Comparison of ENCODE assay signal across 27 mouse cellular contexts in the genomic region with DNA sequence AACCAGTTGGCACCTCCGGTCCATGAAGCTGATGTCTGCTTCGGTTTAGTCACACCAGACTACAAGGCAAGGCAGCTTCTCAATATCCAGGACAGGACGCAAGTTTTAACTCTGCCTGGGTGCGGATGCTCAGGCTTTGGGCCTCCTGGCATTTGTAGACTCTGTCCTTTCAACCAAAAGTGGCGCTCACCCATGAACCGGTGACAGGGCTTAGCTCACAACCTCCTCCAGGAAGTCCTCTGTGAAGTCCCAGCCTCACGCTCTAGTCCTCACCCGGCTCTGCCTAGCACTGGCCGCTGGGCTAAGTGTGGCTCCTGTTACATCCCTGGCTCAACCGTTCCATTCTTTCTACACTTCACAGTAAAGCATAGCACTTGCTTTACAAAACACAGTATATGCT. TPM values are rescaled to one million over a fixed set of nuclear protein-coding genes. Genes with fewer than 3 reads are reported as not detected.
DNase-seq lines count a peak whose midpoint lies in the region; ATAC-seq and TF ChIP-seq lines count a peak whose summit lies in the region.
"Had no signal": no experiment of that assay in that cellular context is flagged by ENCODE, and none has a peak within 500 bp of the region (broad histone marks: within the 10 kb centered on the region; RNA-seq: fewer than 3 reads in every experiment).

No protein-coding gene starts in this region.

- WGBS in heart, embryonic 12.5 days, result 59% methylated on average over 10 of the region's 10 CpGs
- WGBS in intestine, postnatal 0 days, result 88% methylated on average over 10 of the region's 10 CpGs
- 89% methylated on average over 10 of the region's 10 CpGs for WGBS in intestine, embryonic 16.5 days
- 81% methylated on average over 10 of the region's 10 CpGs for WGBS in stomach, postnatal 0 days

- H3K27me3 ChIP-seq in heart, embryonic 12.5 days (replicated peaks), result no peaks in the 10 kb centered on the region
- no peaks in the 10 kb centered on the region for H3K27me3 ChIP-seq in intestine, postnatal 0 days (replicated peaks; ENCODE audit: control insufficient read depth, insufficient read depth, low read length)
- H3K27me3 ChIP-seq in intestine, embryonic 16.5 days (replicated peaks; ENCODE audit: control insufficient read depth, insufficient read depth, low read length), result no peaks in the 10 kb centered on the region
- H3K27me3 ChIP-seq in stomach, postnatal 0 days (ENCODE audit: control insufficient read depth, insufficient read depth, low read length), result no peaks in the 10 kb centered on the region
- H3K27me3 ChIP-seq: embryonic facial prominence, embryonic 12.5 days; midbrain, embryonic 15.5 days had no signal

- peak overlapping the region; percentile 93 for H3K27ac ChIP-seq in gastrocnemius, adult 2 months
- H3K27ac ChIP-seq in heart, embryonic 12.5 days (ENCODE audit: poor library complexity, severe bottlenecking), result peak overlapping the region; percentile 97
- no peak overlapping the region for H3K27ac ChIP-seq in intestine, postnatal 0 days (ENCODE audit: low read depth, low read length)
- no peak overlapping the region for H3K27ac ChIP-seq in intestine, embryonic 16.5 days (ENCODE audit: low read length)
- H3K27ac ChIP-seq in stomach, postnatal 0 days (replicated peaks), result 0 out of 2 replicates have a peak overlapping the region, but pooled peaks have one; percentile 41
- H3K27ac ChIP-seq: embryonic facial prominence, embryonic 12.5 days; liver, embryonic 14.5 days; midbrain, embryonic 10.5 days; midbrain, embryonic 15.5 days had no signal

- H3K9ac ChIP-seq in heart, embryonic 12.5 days, result peak overlapping the region; percentile 97
- H3K9ac ChIP-seq in intestine, postnatal 0 days (ENCODE audit: low read depth, low read length), result no peak overlapping the region
- no peak overlapping the region for H3K9ac ChIP-seq in intestine, embryonic 16.5 days (ENCODE audit: low read depth, low read length)
- no peak overlapping the region for H3K9ac ChIP-seq in stomach, postnatal 0 days (ENCODE audit: low read length)
- H3K9ac ChIP-seq: embryonic facial prominence, embryonic 12.5 days; liver, embryonic 14.5 days; midbrain, embryonic 15.5 days had no signal

- no peak for TF ChIP-seq CTCF in gastrocnemius, adult 2 months (IDR thresholded peaks at IDR 0.05)
- no peak for TF ChIP-seq CTCF in intestine, postnatal 0 days (IDR thresholded peaks at IDR 0.05; ENCODE audit: low read depth)
- TF ChIP-seq CTCF in stomach, postnatal 0 days (IDR thresholded peaks at IDR 0.05; ENCODE audit: low read depth), result no peak

- no peak for TF ChIP-seq EP300 in stomach, postnatal 0 days (optimal IDR thresholded peaks at IDR 0.05)

- H3K4me1 ChIP-seq in heart, embryonic 12.5 days (replicated peaks), result peaks cover 27% of the 10 kb centered on the region
- no peaks in the 10 kb centered on the region for H3K4me1 ChIP-seq in intestine, postnatal 0 days (replicated peaks; ENCODE audit: control insufficient read depth, insufficient read depth, low read length)
- no peaks in the 10 kb centered on the region for H3K4me1 ChIP-seq in intestine, embryonic 16.5 days (ENCODE audit: control insufficient read depth, insufficient read depth, low read length)
- H3K4me1 ChIP-seq in stomach, postnatal 0 days (replicated peaks; ENCODE audit: control insufficient read depth, insufficient read depth), result no peaks in the 10 kb centered on the region
- H3K4me1 ChIP-seq: midbrain, embryonic 15.5 days had no signal

- H3K4me3 ChIP-seq in gastrocnemius, adult 2 months, result peak overlapping the region; percentile 86
- H3K4me3 ChIP-seq in heart, embryonic 12.5 days, result peak overlapping the region; percentile 79
- no peak overlapping the region for H3K4me3 ChIP-seq in intestine, postnatal 0 days (ENCODE audit: low read depth, low read length)
- H3K4me3 ChIP-seq in intestine, embryonic 16.5 days (ENCODE audit: low read length), result no peak overlapping the region
- H3K4me3 ChIP-seq in stomach, postnatal 0 days (ENCODE audit: low read depth, low read length), result peak overlapping the region; percentile 12; the same call in 1 of the 2 replicates
- H3K4me3 ChIP-seq: embryonic facial prominence, embryonic 12.5 days; midbrain, embryonic 10.5 days; midbrain, embryonic 15.5 days had no signal

- H3K4me2 ChIP-seq in heart, embryonic 12.5 days, result peak overlapping the region; percentile 71
- peak overlapping the region; percentile 9; the same call in 1 of the 2 replicates for H3K4me2 ChIP-seq in intestine, postnatal 0 days (replicated peaks; ENCODE audit: low read depth)
- no peak overlapping the region for H3K4me2 ChIP-seq in intestine, embryonic 16.5 days (ENCODE audit: low read depth, low read length)
- peak overlapping the region; percentile 50 for H3K4me2 ChIP-seq in stomach, postnatal 0 days (replicated peaks; ENCODE audit: low read depth)
- H3K4me2 ChIP-seq: embryonic facial prominence, embryonic 12.5 days; midbrain, embryonic 15.5 days had no signal

- H3K9me3 ChIP-seq in heart, embryonic 12.5 days (replicated peaks), result no peaks in the 10 kb centered on the region
- no peaks in the 10 kb centered on the region for H3K9me3 ChIP-seq in intestine, postnatal 0 days (ENCODE audit: control insufficient read depth)
- no peaks in the 10 kb centered on the region for H3K9me3 ChIP-seq in intestine, embryonic 16.5 days (ENCODE audit: control insufficient read depth, low read length)
- H3K9me3 ChIP-seq in stomach, postnatal 0 days (ENCODE audit: control insufficient read depth, low read length), result no peaks in the 10 kb centered on the region
- H3K9me3 ChIP-seq: embryonic facial prominence, embryonic 12.5 days; midbrain, embryonic 10.5 days; midbrain, embryonic 15.5 days had no signal

- intact Hi-C loops in gastrocnemius, adult 2 months (cut with DNase I), result no loop called here
- intact Hi-C loops in gastrocnemius, postnatal 36 days (cut with DNase I), result loop anchor here (10.0 kb wide), 1 partner anchor 468 kb away; no protein-coding TSS in a partner anchor

- peaks cover 27% of the 10 kb centered on the region for H3K36me3 ChIP-seq in heart, embryonic 12.5 days
- H3K36me3 ChIP-seq in intestine, postnatal 0 days (ENCODE audit: control insufficient read depth, insufficient read depth), result no peaks in the 10 kb centered on the region
- H3K36me3 ChIP-seq in intestine, embryonic 16.5 days (ENCODE audit: control insufficient read depth, insufficient read depth, low read length), result no peaks in the 10 kb centered on the region
- no peaks in the 10 kb centered on the region for H3K36me3 ChIP-seq in stomach, postnatal 0 days (ENCODE audit: control insufficient read depth, insufficient read depth, low read length)
- H3K36me3 ChIP-seq: embryonic facial prominence, embryonic 12.5 days; midbrain, embryonic 10.5 days; midbrain, embryonic 15.5 days had no signal

- peak; percentile 57 for DNase-seq in gastrocnemius, adult 2 months
- no peak for DNase-seq in gastrocnemius, postnatal 36 days
- no peak for DNase-seq in heart, adult 9 months (ENCODE audit: low spot score in 2 of 2)
- DNase-seq in stomach, postnatal 0 days (ENCODE audit: low spot score), result no peak
- DNase-seq in adrenal gland, adult 8-10 months, result no peak
- DNase-seq: adrenal gland, postnatal 10 days; cerebellum, adult 11 months; cerebellum, adult 9-10 months; embryo, embryonic 11 days; kidney, adult 11 months; kidney, postnatal 14 days; liver; lung, adult 2 months; right cerebral cortex, postnatal 25 days had no signal

- no peak for ATAC-seq in heart, embryonic 12.5 days (ENCODE audit: insufficient number of reproducible peaks, low FRiP score)
- no peak for ATAC-seq in intestine, postnatal 0 days
- no peak for ATAC-seq in intestine, embryonic 16.5 days
- ATAC-seq in stomach, postnatal 0 days (ENCODE audit: low FRiP score, low TSS enrichment), result no peak
- ATAC-seq: forebrain, embryonic 14.5 days; hindbrain, embryonic 16.5 days; midbrain, embryonic 15.5 days had no signal

RNA-seq across cellular contexts. Expression of a gene that starts 4.6 kb away (rescaled TPM):
- 100 to 1,000 TPM; 424 to 437 TPM for total RNA-seq in gastrocnemius, adult 2 months (2021)
- 100 to 1,000 TPM; 427 to 468 TPM for total RNA-seq in gastrocnemius, postnatal 36 days (2021)
- polyA plus RNA-seq in heart, embryonic 12.5 days (2016; fragmentation: Nextera tagmentation; extraction: Ambion mirVana), result 62.5 and 62.7 TPM in 2 replicates
- polyA plus RNA-seq in intestine, postnatal 0 days (2015; fragmentation: Nextera tagmentation; extraction: Ambion mirVana), result 9.8 and 10.0 TPM in 2 replicates
- 6.3 and 7.5 TPM in 2 replicates for polyA plus RNA-seq in intestine, embryonic 16.5 days (2015; fragmentation: Nextera tagmentation; extraction: Ambion mirVana)
- polyA plus RNA-seq in stomach, postnatal 0 days (2015; fragmentation: Nextera tagmentation; extraction: Ambion mirVana), result 13.6 and 13.9 TPM in 2 replicates
- 1 to 10 TPM; 3.7 to 7.1 (median 5.7) TPM for total RNA-seq in adrenal gland, adult 8-10 months (2022)
- total RNA-seq: CH12.LX; megakaryocyte progenitor cell, adult 5-6 weeks; neutrophil, adult 5-6 weeks had no signal

RNA-seq across cellular contexts. Expression of a gene that starts 31.3 kb away (rescaled TPM):
- 10 to 100 TPM; 32.4 to 38.2 TPM for total RNA-seq in gastrocnemius, adult 2 months (2021)
- total RNA-seq in gastrocnemius, postnatal 36 days (2021), result 10 to 100 TPM; 31.3 to 32.4 TPM
- 55.3 and 57.2 TPM in 2 replicates for polyA plus RNA-seq in heart, embryonic 12.5 days (2016; fragmentation: Nextera tagmentation; extraction: Ambion mirVana)
- 62.3 and 64.5 TPM in 2 replicates for polyA plus RNA-seq in intestine, postnatal 0 days (2015; fragmentation: Nextera tagmentation; extraction: Ambion mirVana)
- 79.4 and 85.8 TPM in 2 replicates for polyA plus RNA-seq in intestine, embryonic 16.5 days (2015; fragmentation: Nextera tagmentation; extraction: Ambion mirVana)
- 79.8 and 81.4 TPM in 2 replicates for polyA plus RNA-seq in stomach, postnatal 0 days (2015; fragmentation: Nextera tagmentation; extraction: Ambion mirVana)
- total RNA-seq in adrenal gland, adult 8-10 months (2022), result 10 to 100 TPM; 33.2 to 39.2 (median 38.5) TPM

RNA-seq across cellular contexts. Expression of a gene that starts 45.0 kb away (rescaled TPM):
- total RNA-seq in gastrocnemius, adult 2 months (2021), result not detected
- total RNA-seq in gastrocnemius, postnatal 36 days (2021), result not detected
- polyA plus RNA-seq in heart, embryonic 12.5 days (2016; fragmentation: Nextera tagmentation; extraction: Ambion mirVana), result 0.19 and 0.63 TPM in 2 replicates
- 2.3 and 2.4 TPM in 2 replicates for polyA plus RNA-seq in intestine, postnatal 0 days (2015; fragmentation: Nextera tagmentation; extraction: Ambion mirVana)
- 3.9 and 5.0 TPM in 2 replicates for polyA plus RNA-seq in intestine, embryonic 16.5 days (2015; fragmentation: Nextera tagmentation; extraction: Ambion mirVana)
- 1.9 and 2.7 TPM in 2 replicates for polyA plus RNA-seq in stomach, postnatal 0 days (2015; fragmentation: Nextera tagmentation; extraction: Ambion mirVana)
- 1 to 10 TPM; 4.7 to 5.8 (median 4.8) TPM for total RNA-seq in adrenal gland, adult 8-10 months (2022)
- total RNA-seq: CH12.LX; gastrocnemius, postnatal 25 days; megakaryocyte progenitor cell, adult 5-6 weeks; neutrophil, adult 5-6 weeks had no signal

Comparison
In these comparisons a context has a peak if more than half of its experiments do, and no peak if none do; other contexts are left out.
1. H3K27ac ChIP-seq: peak in gastrocnemius, adult 2 months (single experiment), heart, embryonic 12.5 days (single experiment) and stomach, postnatal 0 days (single experiment); none in intestine, postnatal 0 days (single experiment) and intestine, embryonic 16.5 days (single experiment).
2. H3K4me3 ChIP-seq: peak in gastrocnemius, adult 2 months (single experiment), heart, embryonic 12.5 days (single experiment) and stomach, postnatal 0 days (single experiment); none in intestine, postnatal 0 days (single experiment) and intestine, embryonic 16.5 days (single experiment).